Mouse (Mus musculus) central nervous system, embryonic 11.5 days (tissue): ENCODE results near the gene Ubqln2. TPM values are rescaled to one million over a fixed set of nuclear protein-coding genes. Genes with fewer than 3 reads are reported as not detected.

Experiments
- polyA plus RNA-seq: library from polyadenylated mRNA; depleted of rRNA; stranded (reverse); fragments of >200 nt; gene quantifications from 2 replicates; pipeline ENCODE4 v1.2.3, GENCODE M21; 2012; rRNA removed

Ubqln2 gene
- 69.9 and 94.8 TPM in 2 replicates for polyA plus RNA-seq

DNA sequence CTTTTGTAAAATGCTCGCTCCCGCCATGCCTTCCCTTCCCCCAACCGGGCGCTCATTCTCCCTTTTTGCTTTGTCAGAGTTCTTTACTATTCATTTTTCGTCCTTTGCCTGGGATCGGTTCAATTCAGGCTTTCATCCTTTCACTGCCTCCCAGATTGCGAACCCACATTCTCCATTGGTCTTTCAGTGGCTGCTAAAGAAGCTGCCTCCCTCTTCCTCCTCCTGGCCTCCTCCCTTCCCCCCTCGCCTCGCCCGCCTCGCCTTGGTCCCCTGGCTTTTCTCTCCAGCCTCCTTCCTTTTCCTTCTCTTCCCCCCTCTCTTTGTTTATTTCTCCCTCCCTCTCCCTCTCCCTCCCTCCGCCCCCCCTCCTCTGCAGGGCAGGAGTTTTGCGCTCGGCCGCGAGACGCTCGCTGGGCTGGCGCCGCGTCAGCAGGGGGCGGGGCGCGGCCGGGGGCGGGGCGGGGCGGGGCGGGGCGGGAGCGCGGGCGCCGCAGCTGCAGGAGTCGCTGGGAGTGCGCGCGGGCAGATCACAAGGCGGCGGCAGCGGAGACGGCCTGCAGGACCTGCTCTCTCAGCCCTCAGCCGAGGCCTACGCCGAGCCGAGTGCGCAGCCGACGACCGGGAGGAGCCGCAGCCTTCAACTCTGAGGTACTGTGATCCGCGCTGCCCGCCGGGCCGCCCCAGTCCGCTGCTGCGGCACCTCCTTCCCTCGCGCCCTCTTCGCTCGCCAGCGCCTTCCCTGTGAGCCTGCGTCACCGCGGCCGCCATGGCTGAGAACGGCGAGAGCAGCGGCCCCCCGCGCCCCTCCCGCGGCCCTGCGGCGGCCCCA lies at the start of gene Ubqln2:
Gene Ubqln2, plus strand, starts transcription at position 540 of the 829 bp plus-strand sequence.

Other genes starting within 250 kb of the Ubqln2 start
- 0.14 TPM in 1 of 2 replicates, not detected in the other for gene Cypt3, start 60.4 kb downstream of the Ubqln2 start, polyA plus RNA-seq
- 1.7 and 5.1 TPM in 2 replicates for gene Kctd12b, start 198.2 kb downstream of the Ubqln2 start, polyA plus RNA-seq
- 44.0 and 58.4 TPM in 2 replicates for gene Nbdy, start 225.4 kb downstream of the Ubqln2 start, polyA plus RNA-seq